Mouse (Mus musculus): ENCODE data around the gene Aup1. TPM values are rescaled to one million over a fixed set of nuclear protein-coding genes. Genes with fewer than 3 reads are reported as not detected.
A peak's percentile ranks its signal among the peaks of the same experiment; 100 is the strongest.

Aup1 gene
- polyA plus RNA-seq, 1 experiment from 2014 or later = 194 TPM

GRCm38 (mm10) chr6:83069488-83070246, 15.3 kb downstream of the Aup1 start:
- ATAC-seq (replicated peaks; ENCODE audit: low FRiP score, low read depth) (0 out of 2 replicates have a peak, but pooled peaks have one; percentile 18), DNase-seq (ENCODE audit: low spot score) (no peak)
- WGBS = 1% methylated on average over 68 of the region's 69 CpGs
- no peaks in the 10 kb centered on the region for H3K36me3 ChIP-seq (ENCODE audit: insufficient read depth, low read length)
- 0 out of 2 replicates have a peak overlapping the region, but pooled peaks have one; percentile 11 for H3K4me3 ChIP-seq (replicated peaks; ENCODE audit: low read depth, low read length)
- H3K27me3 ChIP-seq (ENCODE audit: insufficient read depth, low read length) = peaks cover 83% of the 10 kb centered on the region
- H3K9me3 ChIP-seq (replicated peaks; ENCODE audit: low read length) = no peaks in the 10 kb centered on the region
- peak overlapping the region; percentile 30 for H3K4me2 ChIP-seq (ENCODE audit: low read length)
- peaks cover 9% of the 10 kb centered on the region for H3K4me1 ChIP-seq (replicated peaks; ENCODE audit: insufficient read depth, low read length)
- no peak overlapping the region for H3K27ac ChIP-seq
- TF ChIP-seq CTCF (IDR thresholded peaks at IDR 0.05; ENCODE audit: low read depth) = no peak
- H3K9ac ChIP-seq (ENCODE audit: low read depth, low read length) = no peak overlapping the region

- no peak within 1 kb of the TSS for H3K9ac ChIP-seq (ENCODE audit: low read depth, low read length)
Measured at GRCm38 (mm10) chr6:83070247-83070310, 15.8 kb downstream of the Aup1 start, which contains the start of gene Tlx2. Gene Tlx2, minus strand, starts transcription at chr6:83070293.

GRCm38 (mm10) chr6:83070311-83071219, 16.2 kb downstream of the Aup1 start:
- Histone ChIP-seq H3K4me3 (replicated peaks; ENCODE audit: low read depth, low read length) (peak overlapping the region; percentile 11; the same call in 1 of the 2 replicates), H3K9me3 (replicated peaks; ENCODE audit: low read length) (no peaks in the 10 kb centered on the region), H3K9ac (ENCODE audit: low read depth, low read length) (no peak overlapping the region), H3K36me3 (ENCODE audit: insufficient read depth, low read length) (no peaks in the 10 kb centered on the region), H3K27ac (no peak overlapping the region), H3K4me1 (replicated peaks; ENCODE audit: insufficient read depth, low read length) (peaks cover 9% of the 10 kb centered on the region), H3K4me2 (ENCODE audit: low read length) (peak overlapping the region; percentile 30), H3K27me3 (ENCODE audit: insufficient read depth, low read length) (peaks cover 77% of the 10 kb centered on the region)
- TF ChIP-seq CTCF (IDR thresholded peaks at IDR 0.05; ENCODE audit: low read depth) = no peak
- DNase-seq (ENCODE audit: low spot score) (peak; percentile 26), ATAC-seq (replicated peaks; ENCODE audit: low FRiP score, low read depth) (peak; percentile 11; the same call in 1 of the 2 replicates)
- under 1% methylated on average over 43 of the region's 58 CpGs for WGBS

More at GRCm38 (mm10) chr6:83070247-83070310, 15.8 kb downstream of the Aup1 start, which contains the start of gene Tlx2:
- H3K4me2 ChIP-seq (ENCODE audit: low read length) = peak within 1 kb of the TSS; percentile 52
- DNase-seq (ENCODE audit: low spot score) (no peak), ATAC-seq (replicated peaks; ENCODE audit: low FRiP score, low read depth) (no peak)
- TF ChIP-seq CTCF (IDR thresholded peaks at IDR 0.05; ENCODE audit: low read depth) = no peak
- peak within 1 kb of the TSS; percentile 30; the same call in 1 of the 2 replicates for H3K4me3 ChIP-seq (replicated peaks; ENCODE audit: low read depth, low read length)
- H3K36me3 ChIP-seq (ENCODE audit: insufficient read depth, low read length) = no peaks in the 10 kb centered on the region
- H3K27ac ChIP-seq = no peak within 1 kb of the TSS
- H3K27me3 ChIP-seq (ENCODE audit: insufficient read depth, low read length) = peaks cover 80% of the 10 kb centered on the region
- peaks cover 9% of the 10 kb centered on the region for H3K4me1 ChIP-seq (replicated peaks; ENCODE audit: insufficient read depth, low read length)
- 0% methylated on average over 10 of the region's 10 CpGs for WGBS
- H3K9me3 ChIP-seq (replicated peaks; ENCODE audit: low read length) = no peaks in the 10 kb centered on the region

GRCm38 (mm10) chr6:83071220-83071619, 16.9 kb downstream of the Aup1 start:
- no peak overlapping the region for H3K27ac ChIP-seq
- DNase-seq (ENCODE audit: low spot score) = no peak
- H3K4me3 ChIP-seq (replicated peaks; ENCODE audit: low read depth, low read length) = peak overlapping the region; percentile 8; the same call in 1 of the 2 replicates
- 0 out of 2 replicates have a peak, but pooled peaks have one; percentile 35 for ATAC-seq (replicated peaks; ENCODE audit: low FRiP score, low read depth)
- 3% methylated on average over 23 of the region's 24 CpGs for WGBS
- H3K27me3 ChIP-seq (ENCODE audit: insufficient read depth, low read length) = peaks cover 71% of the 10 kb centered on the region
- H3K4me2 ChIP-seq (ENCODE audit: low read length) = no peak overlapping the region
- peaks cover 9% of the 10 kb centered on the region for H3K4me1 ChIP-seq (replicated peaks; ENCODE audit: insufficient read depth, low read length)
- no peak for TF ChIP-seq CTCF (IDR thresholded peaks at IDR 0.05; ENCODE audit: low read depth)
- H3K9me3 ChIP-seq (replicated peaks; ENCODE audit: low read length) = no peaks in the 10 kb centered on the region
- H3K36me3 ChIP-seq (ENCODE audit: insufficient read depth, low read length) = no peaks in the 10 kb centered on the region
- H3K9ac ChIP-seq (ENCODE audit: low read depth, low read length) = no peak overlapping the region

- H3K9ac ChIP-seq (ENCODE audit: low read depth, low read length) = no peak overlapping the region
- H3K27me3 ChIP-seq (ENCODE audit: insufficient read depth, low read length) = peaks cover 37% of the 10 kb centered on the region
- peak; percentile 65 for TF ChIP-seq CTCF (IDR thresholded peaks at IDR 0.05; ENCODE audit: low read depth)
- no peak for ATAC-seq (replicated peaks; ENCODE audit: low FRiP score, low read depth)
- no peak overlapping the region for H3K27ac ChIP-seq
- no peak overlapping the region for H3K4me3 ChIP-seq (replicated peaks; ENCODE audit: low read depth, low read length)
- DNase-seq (ENCODE audit: low spot score) = peak; percentile 40
- H3K9me3 ChIP-seq (replicated peaks; ENCODE audit: low read length) = no peaks in the 10 kb centered on the region
- peaks cover 4% of the 10 kb centered on the region; the same call in 1 of the 2 replicates for H3K4me1 ChIP-seq (replicated peaks; ENCODE audit: insufficient read depth, low read length)
- WGBS = 18% methylated on average over 2 of the region's 2 CpGs
- no peak overlapping the region for H3K4me2 ChIP-seq (ENCODE audit: low read length)
- H3K36me3 ChIP-seq (ENCODE audit: insufficient read depth, low read length) = no peaks in the 10 kb centered on the region
Measured at GRCm38 (mm10) chr6:83074979-83075378, 20.7 kb downstream of the Aup1 start.

- under 1% methylated on average over 54 of the region's 54 CpGs for WGBS
- DNase-seq (ENCODE audit: low spot score) = peak; percentile 39
- peak within 1 kb of the TSS; percentile 76 for H3K9ac ChIP-seq (ENCODE audit: low read depth, low read length)
- TF ChIP-seq CTCF (IDR thresholded peaks at IDR 0.05; ENCODE audit: low read depth) = no peak
- ATAC-seq (replicated peaks; ENCODE audit: low FRiP score, low read depth) = peak; percentile 53
- H3K27ac ChIP-seq = peak within 1 kb of the TSS; percentile 87
- H3K27me3 ChIP-seq (ENCODE audit: insufficient read depth, low read length) = peaks cover 13% of the 10 kb centered on the region; the same call in 1 of the 2 replicates
- H3K4me1 ChIP-seq (replicated peaks; ENCODE audit: insufficient read depth, low read length) = 0 out of 2 replicates have a peak, but pooled peaks cover 4% of the 10 kb centered on the region
- H3K4me2 ChIP-seq (ENCODE audit: low read length) = peak within 1 kb of the TSS; percentile 98
- peaks cover 4% of the 10 kb centered on the region; the same call in 1 of the 2 replicates for H3K36me3 ChIP-seq (ENCODE audit: insufficient read depth, low read length)
- no peaks in the 10 kb centered on the region for H3K9me3 ChIP-seq (replicated peaks; ENCODE audit: low read length)
- peak within 1 kb of the TSS; percentile 66 for H3K4me3 ChIP-seq (replicated peaks; ENCODE audit: low read depth, low read length)
Measured at GRCm38 (mm10) chr6:83077630-83078323, 23.5 kb downstream of the Aup1 start, which contains the start of gene Pcgf1. Gene Pcgf1, plus strand, starts transcription at chr6:83077869.
